9 mouse cellular contexts compared by ENCODE assay signal in the genomic region with DNA sequence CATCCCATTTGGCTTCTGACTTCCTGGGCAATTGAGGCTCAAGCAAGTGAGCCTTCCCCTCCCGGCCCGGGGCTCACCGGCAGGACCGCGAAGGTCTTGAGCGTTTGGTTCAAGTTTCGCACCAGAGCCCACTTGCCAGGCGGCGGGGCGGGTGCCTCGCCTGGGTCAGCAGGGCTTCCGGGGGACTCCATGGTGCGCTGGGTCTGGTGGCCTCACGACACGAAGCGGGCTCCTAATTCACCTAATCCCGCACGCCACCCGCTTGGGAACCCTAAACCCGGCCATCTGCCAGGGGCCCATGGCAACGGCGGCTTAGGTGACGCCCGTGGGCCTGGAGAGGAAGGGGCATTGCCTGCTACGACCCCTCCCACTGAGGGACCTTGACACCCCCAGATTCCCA. TPM values are rescaled to one million over a fixed set of nuclear protein-coding genes. Genes with fewer than 3 reads are reported as not detected.
DNase-seq lines count a peak whose midpoint lies in the region; ATAC-seq and TF ChIP-seq lines count a peak whose summit lies in the region.
"Had no signal": no experiment of that assay in that cellular context is flagged by ENCODE, and none has a peak within 500 bp of the region (broad histone marks: within the 10 kb centered on the region; RNA-seq: fewer than 3 reads in every experiment).

No protein-coding gene starts in this region.

- WGBS in liver, embryonic 12.5 days (ENCODE audit: insufficient replicate concordance) = 17% methylated on average over 25 of the region's 25 CpGs
- WGBS in forebrain, embryonic 12.5 days = 10% methylated on average over 25 of the region's 25 CpGs
- WGBS in intestine, postnatal 0 days = 35% methylated on average over 25 of the region's 25 CpGs

- H3K9me3 ChIP-seq in liver, embryonic 12.5 days (replicated peaks) = no peaks in the 10 kb centered on the region
- H3K9me3 ChIP-seq in forebrain, embryonic 12.5 days = no peaks in the 10 kb centered on the region
- H3K9me3 ChIP-seq in intestine, postnatal 0 days (ENCODE audit: control insufficient read depth) = no peaks in the 10 kb centered on the region

- H3K27ac ChIP-seq in liver, embryonic 12.5 days = no peak overlapping the region
- H3K27ac ChIP-seq in forebrain, embryonic 12.5 days = no peak overlapping the region
- no peak overlapping the region for H3K27ac ChIP-seq in intestine, postnatal 0 days (ENCODE audit: low read depth, low read length)
- H3K27ac ChIP-seq in layer of hippocampus, adult 2 months = no peak overlapping the region

- H3K4me2 ChIP-seq in liver, embryonic 12.5 days = peak overlapping the region; percentile 31; the same call in 1 of the 2 replicates
- H3K4me2 ChIP-seq in forebrain, embryonic 12.5 days = peak overlapping the region; percentile 48
- H3K4me2 ChIP-seq in intestine, postnatal 0 days (replicated peaks; ENCODE audit: low read depth) = peak overlapping the region; percentile 48

- no peak overlapping the region for H3K4me3 ChIP-seq in liver, embryonic 12.5 days
- peak overlapping the region; percentile 19 for H3K4me3 ChIP-seq in forebrain, embryonic 12.5 days (replicated peaks)
- peak overlapping the region; percentile 9; the same call in 1 of the 2 replicates for H3K4me3 ChIP-seq in intestine, postnatal 0 days (ENCODE audit: low read depth, low read length)
- no peak overlapping the region for H3K4me3 ChIP-seq in layer of hippocampus, adult 2 months

- no peak for DNase-seq in liver
- DNase-seq in retina, embryonic 14.5 days (ENCODE audit: low spot score) = peak; percentile 48
- no peak for DNase-seq in layer of hippocampus, adult 2 months (ENCODE audit: low spot score in 2 of 2)
- DNase-seq in ovary, postnatal 36 days (ENCODE audit: low spot score) = no peak
- no peak for DNase-seq in left cerebral cortex, postnatal 10 days (ENCODE audit: extremely low spot score in 1 of 2, low spot score in 2 of 2)
- DNase-seq: kidney, adult 8-10 months had no signal

- ATAC-seq in liver, embryonic 12.5 days = no peak
- ATAC-seq in forebrain, embryonic 12.5 days (ENCODE audit: low FRiP score) = no peak
- ATAC-seq in intestine, postnatal 0 days = no peak

- peaks cover 48% of the 10 kb centered on the region for H3K27me3 ChIP-seq in liver, embryonic 12.5 days (replicated peaks)
- peaks cover 34% of the 10 kb centered on the region for H3K27me3 ChIP-seq in forebrain, embryonic 12.5 days
- H3K27me3 ChIP-seq in intestine, postnatal 0 days (replicated peaks; ENCODE audit: control insufficient read depth, insufficient read depth, low read length) = no peaks in the 10 kb centered on the region

- peaks cover 6% of the 10 kb centered on the region; the same call in 1 of the 2 replicates for H3K4me1 ChIP-seq in liver, embryonic 12.5 days
- H3K4me1 ChIP-seq in forebrain, embryonic 12.5 days = peaks cover 6% of the 10 kb centered on the region
- H3K4me1 ChIP-seq in intestine, postnatal 0 days (replicated peaks; ENCODE audit: control insufficient read depth, insufficient read depth, low read length) = 0 out of 2 replicates have a peak, but pooled peaks cover 3% of the 10 kb centered on the region

- TF ChIP-seq CTCF in intestine, postnatal 0 days (IDR thresholded peaks at IDR 0.05; ENCODE audit: low read depth) = no peak
- TF ChIP-seq CTCF in layer of hippocampus, adult 2 months (conservative IDR thresholded peaks at IDR 0.05) = no peak

- no peaks in the 10 kb centered on the region for H3K36me3 ChIP-seq in liver, embryonic 12.5 days
- no peaks in the 10 kb centered on the region for H3K36me3 ChIP-seq in forebrain, embryonic 12.5 days (replicated peaks)
- H3K36me3 ChIP-seq in intestine, postnatal 0 days (ENCODE audit: control insufficient read depth, insufficient read depth) = no peaks in the 10 kb centered on the region; the same call in 1 of the 2 replicates

- H3K9ac ChIP-seq in liver, embryonic 12.5 days = no peak overlapping the region
- H3K9ac ChIP-seq in forebrain, embryonic 12.5 days = no peak overlapping the region
- H3K9ac ChIP-seq in intestine, postnatal 0 days (ENCODE audit: low read depth, low read length) = no peak overlapping the region

- intact Hi-C loops in left cerebral cortex, postnatal 10 days (cut with DNase I) = no loop called here

RNA-seq across cellular contexts. Expression of gene Myo7a, which starts 8.1 kb away (rescaled TPM):
- 14.4 TPM in 2 replicates for polyA plus RNA-seq in liver, embryonic 12.5 days (2016; fragmentation: Nextera tagmentation; extraction: Ambion mirVana)
- 18.9 and 19.4 TPM in 2 replicates for polyA plus RNA-seq in forebrain, embryonic 12.5 days (2016; fragmentation: Nextera tagmentation; extraction: Ambion mirVana)
- polyA plus RNA-seq in intestine, postnatal 0 days (2015; fragmentation: Nextera tagmentation; extraction: Ambion mirVana) = 24.0 and 25.0 TPM in 2 replicates
- total RNA-seq in layer of hippocampus, adult 2 months (2021) = 10 to 100 TPM; 10.5 to 10.8 TPM
- total RNA-seq in left cerebral cortex, postnatal 10 days (2021) = 10 to 100 TPM; 16.5 to 16.7 TPM

RNA-seq across cellular contexts. Expression of gene Omp, which starts 34.1 kb away (rescaled TPM):
- polyA plus RNA-seq in liver, embryonic 12.5 days (2016; fragmentation: Nextera tagmentation; extraction: Ambion mirVana) = 0.89 TPM in 2 replicates
- 0.45 and 0.74 TPM in 2 replicates for polyA plus RNA-seq in forebrain, embryonic 12.5 days (2016; fragmentation: Nextera tagmentation; extraction: Ambion mirVana)
- 0.10 and 0.26 TPM in 2 replicates for polyA plus RNA-seq in intestine, postnatal 0 days (2015; fragmentation: Nextera tagmentation; extraction: Ambion mirVana)
- total RNA-seq in layer of hippocampus, adult 2 months (2021) = 1 to 10 TPM in 1 of 2 experiments, under 1 TPM in 1; 0.96 to 1.3 TPM
- total RNA-seq in left cerebral cortex, postnatal 10 days (2021) = 1 to 10 TPM in 1 of 2 experiments, under 1 TPM in 1; 0.56 to 1.2 TPM

Comparison
In these comparisons a context has a peak if more than half of its experiments do, and no peak if none do; other contexts are left out.
1. H3K4me3 ChIP-seq: peak in forebrain, embryonic 12.5 days (single experiment) and intestine, postnatal 0 days (single experiment); none in liver, embryonic 12.5 days (single experiment) and layer of hippocampus, adult 2 months (single experiment).
2. Peak in every context shown above with its lines, with median percentiles within 50 percentile points of each other: H3K4me2 ChIP-seq.